11 mouse cellular contexts compared by ENCODE assay signal in genomic region chr4:132573327-132573726, GRCm38 (mm10). TPM values are rescaled to one million over a fixed set of nuclear protein-coding genes. Genes with fewer than 3 reads are reported as not detected.
DNase-seq lines count a peak whose midpoint lies in the region; ATAC-seq and TF ChIP-seq lines count a peak whose summit lies in the region.
"Had no signal": no experiment of that assay in that cellular context is flagged by ENCODE, and none has a peak within 500 bp of the region (broad histone marks: within the 10 kb centered on the region; RNA-seq: fewer than 3 reads in every experiment).

No protein-coding gene starts in this region.

- WGBS in forebrain, embryonic 16.5 days, result 33% methylated on average over 11 of the region's 11 CpGs
- WGBS in forebrain, embryonic 10.5 days, result 73% methylated on average over 11 of the region's 11 CpGs
- WGBS in lung, embryonic 14.5 days, result 35% methylated on average over 11 of the region's 11 CpGs

- H3K9me3 ChIP-seq in forebrain, embryonic 16.5 days (ENCODE audit: control insufficient read depth, low read length), result no peaks in the 10 kb centered on the region
- H3K9me3 ChIP-seq in forebrain, embryonic 10.5 days, result no peaks in the 10 kb centered on the region; the same call in 1 of the 2 replicates
- no peaks in the 10 kb centered on the region for H3K9me3 ChIP-seq in lung, embryonic 14.5 days (ENCODE audit: low read depth, low read length)
- H3K9me3 ChIP-seq: embryonic facial prominence, embryonic 12.5 days; neural tube, embryonic 13.5 days had no signal

- H3K27ac ChIP-seq in forebrain, embryonic 16.5 days (ENCODE audit: low read length), result no peak overlapping the region
- no peak overlapping the region for H3K27ac ChIP-seq in forebrain, embryonic 10.5 days
- H3K27ac ChIP-seq in lung, embryonic 14.5 days (ENCODE audit: low read depth), result no peak overlapping the region
- H3K27ac ChIP-seq: embryonic facial prominence, embryonic 12.5 days; neural tube, embryonic 13.5 days had no signal

- 0 out of 2 replicates have a peak overlapping the region, but pooled peaks have one; percentile 16 for H3K4me2 ChIP-seq in forebrain, embryonic 16.5 days (ENCODE audit: low read length)
- 0 out of 2 replicates have a peak overlapping the region, but pooled peaks have one; percentile 18 for H3K4me2 ChIP-seq in lung, embryonic 14.5 days
- H3K4me2 ChIP-seq: embryonic facial prominence, embryonic 12.5 days; midbrain, embryonic 11.5 days; neural tube, embryonic 13.5 days had no signal

- H3K27me3 ChIP-seq in forebrain, embryonic 16.5 days (replicated peaks; ENCODE audit: control insufficient read depth, insufficient read depth, low read length), result no peaks in the 10 kb centered on the region
- H3K27me3 ChIP-seq in forebrain, embryonic 10.5 days (ENCODE audit: poor library complexity, severe bottlenecking), result no peaks in the 10 kb centered on the region
- H3K27me3 ChIP-seq in lung, embryonic 14.5 days (ENCODE audit: insufficient read depth, low read length), result no peaks in the 10 kb centered on the region
- H3K27me3 ChIP-seq: embryonic facial prominence, embryonic 12.5 days; neural tube, embryonic 13.5 days had no signal

- H3K4me1 ChIP-seq in forebrain, embryonic 16.5 days (replicated peaks; ENCODE audit: control insufficient read depth, insufficient read depth, low read length), result 0 out of 2 replicates have a peak, but pooled peaks cover 2% of the 10 kb centered on the region
- H3K4me1 ChIP-seq in forebrain, embryonic 10.5 days, result peaks cover 11% of the 10 kb centered on the region; the same call in 1 of the 2 replicates
- H3K4me1 ChIP-seq in lung, embryonic 14.5 days (ENCODE audit: insufficient read depth), result peaks cover 6% of the 10 kb centered on the region; the same call in 1 of the 2 replicates
- H3K4me1 ChIP-seq: embryonic facial prominence, embryonic 12.5 days; neural tube, embryonic 13.5 days had no signal

- H3K36me3 ChIP-seq in forebrain, embryonic 16.5 days (ENCODE audit: control insufficient read depth, insufficient read depth), result no peaks in the 10 kb centered on the region
- H3K36me3 ChIP-seq in forebrain, embryonic 10.5 days (replicated peaks), result no peaks in the 10 kb centered on the region
- no peaks in the 10 kb centered on the region for H3K36me3 ChIP-seq in lung, embryonic 14.5 days (ENCODE audit: insufficient read depth)
- H3K36me3 ChIP-seq: embryonic facial prominence, embryonic 12.5 days; neural tube, embryonic 13.5 days had no signal

- no peak overlapping the region for H3K4me3 ChIP-seq in forebrain, embryonic 16.5 days (replicated peaks; ENCODE audit: low read length)
- H3K4me3 ChIP-seq in forebrain, embryonic 10.5 days, result no peak overlapping the region
- no peak overlapping the region for H3K4me3 ChIP-seq in lung, embryonic 14.5 days (ENCODE audit: low read depth, low read length)
- H3K4me3 ChIP-seq: embryonic facial prominence, embryonic 12.5 days; neural tube, embryonic 13.5 days had no signal

- no peak for ATAC-seq in forebrain, embryonic 16.5 days
- ATAC-seq in lung, embryonic 14.5 days (ENCODE audit: insufficient read depth), result peak; percentile 62
- ATAC-seq in megakaryocyte progenitor cell, adult 5-6 weeks (replicated peaks; ENCODE audit: poor library complexity), result peak; percentile 64
- ATAC-seq in inflammation-experienced regulatory T-cells, adult 6 months, result no peak

- no peak overlapping the region for H3K9ac ChIP-seq in forebrain, embryonic 16.5 days (replicated peaks; ENCODE audit: low read depth, low read length)
- H3K9ac ChIP-seq in lung, embryonic 14.5 days, result no peak overlapping the region
- H3K9ac ChIP-seq: embryonic facial prominence, embryonic 12.5 days; neural tube, embryonic 13.5 days had no signal

- no peak for TF ChIP-seq CTCF in lung, embryonic 14.5 days (IDR thresholded peaks at IDR 0.05; ENCODE audit: low read depth)

- no peak for DNase-seq in forebrain, embryonic 10.5 days (ENCODE audit: extremely low spot score, low spot score)
- peak; percentile 76 for DNase-seq in lung, embryonic 14.5 days
- DNase-seq in lung, postnatal 10 days, result no peak
- DNase-seq in heart, adult 9 months (ENCODE audit: low spot score in 2 of 2), result peak; percentile 32 to 34
- DNase-seq in adrenal gland, postnatal 4 days (ENCODE audit: low spot score in 2 of 2), result no peak

RNA-seq across cellular contexts. Expression of gene Ptafr, which starts 9.5 kb away (rescaled TPM):
- 0.25 and 0.39 TPM in 2 replicates for polyA plus RNA-seq in forebrain, embryonic 16.5 days (2015; fragmentation: Nextera tagmentation; extraction: Ambion mirVana)
- 0.28 and 0.32 TPM in 2 replicates for polyA plus RNA-seq in forebrain, embryonic 10.5 days (2016; fragmentation: Nextera tagmentation; extraction: Ambion mirVana)
- polyA plus RNA-seq in lung, embryonic 14.5 days (2014; fragmentation: Nextera tagmentation; extraction: Ambion mirVana), result 0.83 and 1.1 TPM in 2 replicates
- 1.1 and 1.3 TPM in 2 replicates for total RNA-seq in megakaryocyte progenitor cell, adult 5-6 weeks (2015)
- 2.5 and 2.9 TPM in 2 replicates for total RNA-seq in megakaryocyte progenitor cell, adult 5-6 weeks (2017)
- polyA plus RNA-seq in inflammation-experienced regulatory T-cells, adult 6 months (2017; shearing (Covaris generic)), result 1 to 10 TPM; 1.5 to 3.7 (median 1.9) TPM
- 1 to 10 TPM; 2.1 to 2.4 TPM for total RNA-seq in adrenal gland, postnatal 4 days (2021)

RNA-seq across cellular contexts. Expression of gene Dnajc8, which starts 38.0 kb away (rescaled TPM):
- polyA plus RNA-seq in forebrain, embryonic 16.5 days (2015; fragmentation: Nextera tagmentation; extraction: Ambion mirVana), result 132 and 140 TPM in 2 replicates
- 211 and 220 TPM in 2 replicates for polyA plus RNA-seq in forebrain, embryonic 10.5 days (2016; fragmentation: Nextera tagmentation; extraction: Ambion mirVana)
- 191 TPM in 2 replicates for polyA plus RNA-seq in lung, embryonic 14.5 days (2014; fragmentation: Nextera tagmentation; extraction: Ambion mirVana)
- total RNA-seq in megakaryocyte progenitor cell, adult 5-6 weeks (2015), result 134 and 147 TPM in 2 replicates
- total RNA-seq in megakaryocyte progenitor cell, adult 5-6 weeks (2017), result 416 and 463 TPM in 2 replicates
- polyA plus RNA-seq in inflammation-experienced regulatory T-cells, adult 6 months (2017; shearing (Covaris generic)), result 100 to 1,000 TPM; 288 to 351 (median 317) TPM
- total RNA-seq in adrenal gland, postnatal 4 days (2021), result 100 to 1,000 TPM; 110 to 116 TPM

RNA-seq across cellular contexts. Expression of gene Atpif1, which starts 39.9 kb away (rescaled TPM):
- 1,102 and 1,203 TPM in 2 replicates for polyA plus RNA-seq in forebrain, embryonic 16.5 days (2015; fragmentation: Nextera tagmentation; extraction: Ambion mirVana)
- polyA plus RNA-seq in forebrain, embryonic 10.5 days (2016; fragmentation: Nextera tagmentation; extraction: Ambion mirVana), result 896 and 909 TPM in 2 replicates
- 1,179 and 1,189 TPM in 2 replicates for polyA plus RNA-seq in lung, embryonic 14.5 days (2014; fragmentation: Nextera tagmentation; extraction: Ambion mirVana)
- total RNA-seq in megakaryocyte progenitor cell, adult 5-6 weeks (2015), result 678 and 715 TPM in 2 replicates
- 1,407 and 1,519 TPM in 2 replicates for total RNA-seq in megakaryocyte progenitor cell, adult 5-6 weeks (2017)
- 100 to 1,000 TPM; 180 to 267 (median 200) TPM for polyA plus RNA-seq in inflammation-experienced regulatory T-cells, adult 6 months (2017; shearing (Covaris generic))
- total RNA-seq in adrenal gland, postnatal 4 days (2021), result 100 to 1,000 TPM; 533 to 549 TPM

Comparison
In these comparisons a context has a peak if more than half of its experiments do, and no peak if none do; other contexts are left out.
1. DNase-seq: peak in lung, embryonic 14.5 days (single experiment) and heart, adult 9 months (2 of 2); none in forebrain, embryonic 10.5 days (single experiment), lung, postnatal 10 days (single experiment) and adrenal gland, postnatal 4 days (0 of 2).
2. ATAC-seq: peak in lung, embryonic 14.5 days (single experiment) and megakaryocyte progenitor cell, adult 5-6 weeks (single experiment); none in forebrain, embryonic 16.5 days (single experiment) and inflammation-experienced regulatory T-cells, adult 6 months (single experiment).